9 mouse cellular contexts compared by ENCODE assay signal in the genomic region with DNA sequence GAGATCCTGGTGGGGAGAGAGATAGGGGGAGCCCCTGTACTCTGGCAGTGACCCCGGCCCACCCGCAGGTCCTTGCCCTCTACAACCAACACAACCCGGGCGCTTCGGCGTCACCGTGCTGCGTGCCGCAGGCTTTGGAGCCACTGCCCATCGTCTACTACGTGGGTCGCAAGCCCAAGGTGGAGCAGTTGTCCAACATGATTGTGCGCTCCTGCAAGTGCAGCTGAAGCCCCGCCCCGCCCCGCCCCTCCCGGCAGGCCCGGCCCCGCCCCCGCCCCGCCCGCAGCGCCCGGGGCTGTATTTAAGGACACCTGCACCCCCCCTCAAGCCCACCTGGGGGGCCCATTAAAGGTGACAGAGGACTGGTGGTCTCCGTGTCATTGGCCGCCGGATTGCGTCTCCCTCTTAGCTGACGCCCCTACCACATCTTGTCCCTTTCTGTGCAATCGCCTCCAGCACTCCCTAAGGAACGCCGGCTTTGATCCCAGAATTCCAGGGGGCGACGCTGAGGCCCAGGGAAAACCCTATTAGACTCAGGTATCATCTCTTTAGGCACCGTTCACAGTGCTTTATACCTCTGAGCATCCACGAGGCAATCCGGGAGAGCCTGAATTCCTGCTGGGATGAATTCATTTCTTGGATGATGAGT. TPM values are rescaled to one million over a fixed set of nuclear protein-coding genes. Genes with fewer than 3 reads are reported as not detected.
A peak's percentile ranks its signal among the peaks of the same experiment; 100 is the strongest.
DNase-seq lines count a peak whose midpoint lies in the region; ATAC-seq and TF ChIP-seq lines count a peak whose summit lies in the region.
"Had no signal": no experiment of that assay in that cellular context is flagged by ENCODE, and none has a peak within 500 bp of the region (broad histone marks: within the 10 kb centered on the region; RNA-seq: fewer than 3 reads in every experiment).

No protein-coding gene starts in this region.

- no peak overlapping the region for H3K9ac ChIP-seq in stomach, postnatal 0 days (ENCODE audit: low read length)

- 0 out of 2 replicates have a peak, but pooled peaks have one; percentile 22 for ATAC-seq in stomach, postnatal 0 days (ENCODE audit: low FRiP score, low TSS enrichment)

- peaks cover 5% of the 10 kb centered on the region for H3K4me1 ChIP-seq in cerebellum, adult 2 months (ENCODE audit: control insufficient read depth, insufficient read depth, low read length)
- peaks cover 5% of the 10 kb centered on the region; the same call in 1 of the 2 replicates for H3K4me1 ChIP-seq in stomach, postnatal 0 days (replicated peaks; ENCODE audit: control insufficient read depth, insufficient read depth)

- H3K36me3 ChIP-seq in stomach, postnatal 0 days (ENCODE audit: control insufficient read depth, insufficient read depth, low read length), result no peaks in the 10 kb centered on the region

- TF ChIP-seq CTCF in cerebellum, adult 2 months (IDR thresholded peaks at IDR 0.05; ENCODE audit: borderline replicate concordance, insufficient read depth, low read depth, low read length), result no peak
- no peak for TF ChIP-seq CTCF in stomach, postnatal 0 days (IDR thresholded peaks at IDR 0.05; ENCODE audit: low read depth)

- H3K4me3 ChIP-seq in cerebellum, adult 2 months (replicated peaks; ENCODE audit: insufficient read depth, low read depth, low read length), result peak overlapping the region; percentile 48
- no peak overlapping the region for H3K4me3 ChIP-seq in stomach, postnatal 0 days (ENCODE audit: low read depth, low read length)

- no peaks in the 10 kb centered on the region for H3K27me3 ChIP-seq in cerebellum, adult 2 months (ENCODE audit: control insufficient read depth, insufficient read depth, low read length)
- H3K27me3 ChIP-seq in stomach, postnatal 0 days (ENCODE audit: control insufficient read depth, insufficient read depth, low read length), result no peaks in the 10 kb centered on the region

- TF ChIP-seq EP300 in stomach, postnatal 0 days (optimal IDR thresholded peaks at IDR 0.05), result no peak

- 6% methylated on average over 32 of the region's 37 CpGs for WGBS in cerebellum, adult 2 months
- 32% methylated on average over 26 of the region's 37 CpGs for WGBS in stomach, postnatal 0 days

- no peak overlapping the region for H3K27ac ChIP-seq in cerebellum, adult 2 months (ENCODE audit: insufficient read depth, low read length)
- no peak overlapping the region for H3K27ac ChIP-seq in stomach, postnatal 0 days (replicated peaks)

- no peaks in the 10 kb centered on the region for H3K9me3 ChIP-seq in stomach, postnatal 0 days (ENCODE audit: control insufficient read depth, low read length)

- no peak overlapping the region; the same call in 1 of the 2 replicates for H3K4me2 ChIP-seq in stomach, postnatal 0 days (replicated peaks; ENCODE audit: low read depth)

- TF ChIP-seq POLR2A in cerebellum, adult 2 months (IDR thresholded peaks at IDR 0.05; ENCODE audit: borderline replicate concordance, insufficient read depth, low read length), result no peak

- DNase-seq in cerebellum, adult 2 months, result peak in 1 of 2 experiments; percentile 40
- no peak for DNase-seq in cerebellum, adult 8-10 months
- DNase-seq in right cerebral cortex, postnatal 4 days, result peak; percentile 45
- no peak for DNase-seq in right cerebral cortex, postnatal 10 days (ENCODE audit: low spot score in 2 of 2)
- peak; percentile 70 for DNase-seq in liver
- DNase-seq in stomach, postnatal 0 days (ENCODE audit: low spot score), result peak; percentile 69
- DNase-seq in urinary bladder, postnatal 25 days (ENCODE audit: low spot score), result no peak
- DNase-seq in urinary bladder, postnatal 36 days (ENCODE audit: low spot score in 2 of 2), result no peak
- DNase-seq: cerebellum, adult 11 months had no signal

RNA-seq across cellular contexts. Expression of a gene that starts 14.0 kb away (rescaled TPM):
- polyA plus RNA-seq in cerebellum, adult 2 months (2012; rRNA removed), result 59.3 and 62.7 TPM in 2 replicates
- polyA plus RNA-seq in stomach, postnatal 0 days (2015; fragmentation: Nextera tagmentation; extraction: Ambion mirVana), result 7.9 and 10.2 TPM in 2 replicates

RNA-seq across cellular contexts. Expression of a gene that starts 18.0 kb away (rescaled TPM):
- polyA plus RNA-seq in cerebellum, adult 2 months (2012; rRNA removed), result 4.9 and 5.0 TPM in 2 replicates
- 1.4 and 1.6 TPM in 2 replicates for polyA plus RNA-seq in stomach, postnatal 0 days (2015; fragmentation: Nextera tagmentation; extraction: Ambion mirVana)

RNA-seq across cellular contexts. Expression of a gene that starts 24.3 kb away (rescaled TPM):
- polyA plus RNA-seq in cerebellum, adult 2 months (2012; rRNA removed), result 36.9 and 37.3 TPM in 2 replicates
- 11.6 and 12.5 TPM in 2 replicates for polyA plus RNA-seq in stomach, postnatal 0 days (2015; fragmentation: Nextera tagmentation; extraction: Ambion mirVana)

RNA-seq across cellular contexts. Expression of a gene that starts 29.9 kb away (rescaled TPM):
- 27.2 and 27.4 TPM in 2 replicates for polyA plus RNA-seq in cerebellum, adult 2 months (2012; rRNA removed)
- 0.78 and 0.92 TPM in 2 replicates for polyA plus RNA-seq in stomach, postnatal 0 days (2015; fragmentation: Nextera tagmentation; extraction: Ambion mirVana)

RNA-seq across cellular contexts. Expression of a gene that starts 45.9 kb away (rescaled TPM):
- 42.3 and 42.8 TPM in 2 replicates for polyA plus RNA-seq in cerebellum, adult 2 months (2012; rRNA removed)
- 63.8 and 65.1 TPM in 2 replicates for polyA plus RNA-seq in stomach, postnatal 0 days (2015; fragmentation: Nextera tagmentation; extraction: Ambion mirVana)

Comparison
In these comparisons a context has a peak if more than half of its experiments do, and no peak if none do; other contexts are left out.
1. DNase-seq: peak in right cerebral cortex, postnatal 4 days (single experiment), liver (single experiment) and stomach, postnatal 0 days (single experiment); none in cerebellum, adult 8-10 months (single experiment), right cerebral cortex, postnatal 10 days (0 of 2), urinary bladder, postnatal 25 days (single experiment) and urinary bladder, postnatal 36 days (0 of 2).